Mouse (Mus musculus) NIH3T3 (cell line): Measurements from ENCODE around the gene Nr4a2.

Source experiments
- DNase-seq: peaks from one replicate; pipeline ENCODE4 v3.0.0-alpha.2; 2012; ENCODE audit warnings: low read depth

The Nr4a2 gene

DNA sequence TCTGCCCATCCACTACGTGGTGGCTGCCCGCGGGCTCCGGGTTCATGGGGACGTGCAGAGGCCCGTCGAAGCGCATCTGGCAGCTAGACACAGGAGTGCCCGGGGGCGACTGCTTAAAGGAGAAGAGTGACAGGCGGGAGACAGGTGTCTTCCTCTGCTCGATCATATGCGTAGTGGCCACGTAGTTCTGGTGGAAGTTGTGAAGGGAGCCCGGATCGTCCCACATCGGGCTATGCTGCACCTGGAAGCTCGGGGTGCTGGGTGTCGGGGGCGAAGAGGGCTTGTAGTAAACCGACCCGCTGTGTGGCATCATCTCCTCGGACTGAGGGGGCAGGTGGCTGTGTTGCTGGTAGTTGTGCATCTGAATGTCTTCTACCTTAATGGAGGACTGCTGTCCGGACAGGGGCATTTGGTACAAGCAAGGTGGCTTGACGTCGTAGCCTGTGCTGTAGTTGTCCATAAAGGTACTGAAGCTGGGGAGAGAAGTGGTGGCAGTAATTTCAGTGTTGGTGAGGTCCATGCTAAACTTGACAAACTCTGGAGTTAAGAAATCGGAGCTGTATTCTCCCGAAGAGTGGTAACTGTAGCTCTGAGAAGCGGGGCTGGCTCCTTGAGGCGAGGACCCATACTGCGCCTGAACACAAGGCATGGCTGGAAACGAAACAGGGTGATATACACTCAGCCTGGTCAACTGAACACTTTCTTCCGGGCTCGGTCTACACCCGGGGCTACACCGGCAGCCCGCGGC is 11.8 kb downstream of the Nr4a2 start:
- no peak for DNase-seq

DNA sequence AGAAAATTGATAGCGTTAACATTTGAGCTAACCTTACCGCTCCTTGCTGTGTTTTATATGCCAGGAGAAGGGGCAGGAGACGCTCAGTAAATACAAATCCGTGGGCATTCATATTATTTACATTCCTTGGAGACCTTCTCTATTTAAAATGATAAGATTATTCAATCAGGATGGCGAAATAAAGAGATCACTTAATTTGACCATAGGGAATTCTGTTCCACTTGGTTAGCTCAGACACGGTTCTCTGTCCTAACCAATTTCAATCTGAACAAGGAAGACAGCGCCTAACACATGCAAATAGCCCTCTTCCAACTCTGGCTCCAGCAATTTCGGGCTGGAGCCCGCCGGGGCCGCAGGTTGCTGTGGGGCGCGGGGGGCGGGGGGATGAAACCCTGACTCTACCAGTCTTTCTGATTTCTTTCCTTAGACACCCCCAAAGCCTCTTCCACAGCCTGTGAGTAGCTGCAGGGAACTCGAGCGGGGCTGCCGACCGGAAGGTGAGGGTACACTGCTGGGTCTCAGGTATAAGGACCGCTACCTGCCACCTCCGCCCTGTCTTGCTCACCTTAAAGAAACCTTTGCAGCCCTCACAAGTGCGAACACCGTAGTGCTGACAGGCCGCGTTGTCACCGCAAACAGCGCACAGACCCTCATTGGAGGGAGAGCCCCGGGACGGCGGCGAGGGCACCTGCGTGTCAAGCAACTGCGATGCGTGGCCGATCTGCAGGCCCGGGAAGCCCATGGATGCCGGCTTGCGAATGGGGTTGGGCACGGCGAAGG is 12.6 kb downstream of the Nr4a2 start:
- no peak for DNase-seq

DNA sequence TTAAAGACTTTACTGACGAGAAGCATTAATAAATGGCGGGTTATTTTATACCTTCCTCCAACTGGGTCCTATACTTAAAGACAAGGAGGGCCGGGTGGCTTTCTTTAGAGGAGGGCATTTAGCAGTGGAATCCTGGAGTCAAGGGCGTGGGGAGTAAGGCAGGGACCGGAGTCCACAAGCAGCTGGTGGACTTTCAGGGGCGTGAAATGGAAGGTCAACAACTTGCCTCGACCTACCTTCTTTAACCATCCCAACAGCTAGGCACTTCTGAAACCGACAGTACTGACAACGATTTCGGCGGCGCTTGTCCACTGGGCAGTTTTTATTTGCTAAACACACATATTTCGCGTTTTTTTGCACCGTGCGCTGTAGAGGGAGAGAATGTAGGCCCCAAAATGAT is 13.4 kb downstream of the Nr4a2 start:
- no peak for DNase-seq

DNA sequence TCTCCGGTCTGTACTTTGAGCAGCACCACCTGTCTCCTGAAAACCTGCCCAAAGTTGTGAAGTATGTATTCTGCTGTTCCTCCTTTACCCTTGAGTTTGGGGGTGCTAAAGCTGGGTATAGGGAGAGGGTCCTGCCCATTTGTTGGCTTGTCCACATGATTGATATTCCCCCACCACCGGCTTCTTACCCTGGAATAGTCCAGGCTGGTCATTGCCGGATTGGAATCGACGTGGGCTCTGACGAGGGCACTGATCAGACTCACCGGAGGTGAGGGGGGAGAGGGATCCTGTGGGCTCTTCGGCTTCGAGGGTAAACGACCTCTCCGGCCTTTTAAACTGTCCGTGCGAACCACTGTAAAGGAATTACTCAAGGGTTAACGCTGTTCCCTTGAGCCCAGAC is 13.9 kb downstream of the Nr4a2 start:
- DNase-seq = no peak

DNA sequence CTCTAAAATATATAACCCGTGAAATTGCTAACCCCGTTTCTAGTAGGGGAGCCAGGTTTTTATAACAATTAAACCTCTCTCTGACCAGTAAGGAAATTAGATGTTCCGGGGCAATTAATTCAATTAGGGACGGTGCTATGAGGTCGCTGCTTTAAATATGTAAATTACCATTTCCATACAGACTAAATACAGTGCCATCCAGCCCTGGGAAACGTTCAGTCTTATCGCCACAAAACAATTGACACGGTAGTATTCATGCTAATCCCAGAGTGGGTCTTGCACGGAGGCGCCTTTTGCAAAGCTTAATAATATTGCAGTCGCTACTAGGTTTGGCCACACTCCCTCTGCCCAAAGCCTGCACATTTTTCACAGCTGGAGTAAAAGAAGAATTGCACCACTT is 14.5 kb downstream of the Nr4a2 start:
- DNase-seq = no peak

DNA sequence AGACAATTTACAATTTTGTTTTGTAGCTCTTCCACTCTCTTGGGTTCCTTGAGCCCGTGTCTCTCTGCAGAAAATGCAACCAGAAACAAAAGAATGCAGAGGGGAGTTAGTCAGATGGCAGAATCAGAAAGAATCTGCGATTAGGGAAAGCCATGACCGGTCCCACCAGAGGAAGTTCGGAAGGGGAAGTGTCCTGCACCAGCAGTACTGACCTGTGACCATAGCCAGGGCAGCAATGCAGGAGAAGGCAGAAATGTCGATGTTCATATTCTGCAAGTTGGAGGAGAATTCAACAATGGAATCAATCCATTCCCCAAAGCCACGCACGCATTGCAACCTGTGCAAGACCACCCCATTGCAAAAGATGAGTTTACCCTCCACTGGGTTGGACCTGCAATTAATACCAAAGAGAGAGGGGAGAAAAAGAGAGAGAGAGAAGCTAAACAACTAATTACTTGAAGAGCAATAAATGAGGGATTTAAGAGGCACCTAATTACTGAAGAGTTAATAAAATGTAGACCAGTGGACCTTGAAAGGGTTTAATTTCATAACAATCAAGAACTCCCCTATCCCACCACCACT is 15.4 kb downstream of the Nr4a2 start:
- DNase-seq = no peak

DNA sequence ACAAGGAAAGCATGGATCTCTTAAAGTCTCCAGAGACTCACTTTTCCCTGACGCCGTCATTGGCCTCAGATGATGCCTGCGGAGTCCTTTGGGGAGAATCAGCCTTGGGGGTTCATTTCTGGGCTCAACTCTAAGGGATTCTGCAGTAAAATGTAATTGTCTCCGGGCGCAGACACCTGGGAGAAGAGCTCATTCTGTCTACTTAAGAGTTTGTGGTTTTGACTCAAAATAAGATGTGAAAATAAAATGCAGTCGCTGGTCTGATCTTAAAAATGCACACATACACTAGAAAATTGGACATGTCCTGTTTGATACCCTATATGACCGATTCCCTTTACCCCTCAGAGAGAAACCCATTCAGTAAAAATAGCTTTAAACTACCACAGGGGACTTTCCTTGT is 18.4 kb downstream of the Nr4a2 start:
- DNase-seq = no peak

DNA sequence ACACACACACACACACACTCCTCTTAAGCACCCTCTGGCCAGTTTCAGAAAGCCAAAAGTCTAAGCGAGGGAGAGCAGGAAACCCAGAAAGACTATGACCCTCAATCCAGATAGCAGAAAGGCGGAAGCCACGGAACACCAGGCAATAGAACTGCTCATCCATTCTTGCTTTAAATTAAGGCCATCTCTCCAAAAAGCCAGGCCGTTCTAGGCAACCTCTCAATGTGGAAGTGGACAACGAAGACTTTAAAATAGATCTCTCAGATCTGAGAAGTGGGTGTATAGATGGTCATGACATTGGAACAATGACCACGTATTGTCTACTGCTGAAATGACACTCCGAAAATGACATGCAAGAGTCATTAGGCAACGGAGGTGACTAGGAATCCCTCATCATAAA is 19.1 kb downstream of the Nr4a2 start:
- DNase-seq = no peak

DNA sequence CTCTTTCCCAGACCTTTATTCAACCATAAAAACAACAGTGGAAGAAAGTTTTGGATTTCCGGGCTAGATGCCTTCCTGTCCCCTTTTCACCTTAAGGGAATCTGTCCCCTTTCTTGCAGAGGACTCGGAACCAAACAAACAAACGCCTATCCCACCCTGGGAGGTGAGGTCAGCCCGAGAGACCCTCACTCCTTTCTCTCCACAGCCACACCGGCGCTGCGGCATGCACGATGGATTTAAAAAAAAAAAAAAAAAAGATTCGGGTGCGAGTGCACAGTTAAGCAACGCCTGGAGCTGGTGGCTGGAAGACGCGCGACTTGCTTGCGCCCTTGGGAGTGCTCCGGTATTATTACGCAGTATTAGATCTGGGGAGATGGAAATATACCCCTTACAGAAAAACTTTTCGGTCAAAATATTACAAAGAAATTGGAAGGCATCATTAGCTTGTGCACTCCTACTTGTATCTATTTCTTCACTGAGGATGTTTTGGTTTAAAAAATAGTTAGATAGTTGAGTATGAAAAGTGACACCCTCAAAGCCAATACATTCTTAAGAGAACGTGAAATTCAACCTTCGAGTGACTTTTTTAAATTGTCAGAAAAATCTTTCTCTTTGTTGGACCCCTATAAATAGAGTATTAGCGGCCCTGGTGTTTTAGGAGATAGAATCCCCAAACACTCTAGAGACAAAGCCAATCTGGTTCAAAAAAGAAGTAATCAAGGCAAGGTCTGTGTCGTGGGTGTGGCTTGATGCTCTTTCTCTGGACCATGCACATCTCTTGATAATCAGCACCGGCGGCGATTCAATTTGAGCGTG is 19.8 kb downstream of the Nr4a2 start:
- no peak for DNase-seq

DNA sequence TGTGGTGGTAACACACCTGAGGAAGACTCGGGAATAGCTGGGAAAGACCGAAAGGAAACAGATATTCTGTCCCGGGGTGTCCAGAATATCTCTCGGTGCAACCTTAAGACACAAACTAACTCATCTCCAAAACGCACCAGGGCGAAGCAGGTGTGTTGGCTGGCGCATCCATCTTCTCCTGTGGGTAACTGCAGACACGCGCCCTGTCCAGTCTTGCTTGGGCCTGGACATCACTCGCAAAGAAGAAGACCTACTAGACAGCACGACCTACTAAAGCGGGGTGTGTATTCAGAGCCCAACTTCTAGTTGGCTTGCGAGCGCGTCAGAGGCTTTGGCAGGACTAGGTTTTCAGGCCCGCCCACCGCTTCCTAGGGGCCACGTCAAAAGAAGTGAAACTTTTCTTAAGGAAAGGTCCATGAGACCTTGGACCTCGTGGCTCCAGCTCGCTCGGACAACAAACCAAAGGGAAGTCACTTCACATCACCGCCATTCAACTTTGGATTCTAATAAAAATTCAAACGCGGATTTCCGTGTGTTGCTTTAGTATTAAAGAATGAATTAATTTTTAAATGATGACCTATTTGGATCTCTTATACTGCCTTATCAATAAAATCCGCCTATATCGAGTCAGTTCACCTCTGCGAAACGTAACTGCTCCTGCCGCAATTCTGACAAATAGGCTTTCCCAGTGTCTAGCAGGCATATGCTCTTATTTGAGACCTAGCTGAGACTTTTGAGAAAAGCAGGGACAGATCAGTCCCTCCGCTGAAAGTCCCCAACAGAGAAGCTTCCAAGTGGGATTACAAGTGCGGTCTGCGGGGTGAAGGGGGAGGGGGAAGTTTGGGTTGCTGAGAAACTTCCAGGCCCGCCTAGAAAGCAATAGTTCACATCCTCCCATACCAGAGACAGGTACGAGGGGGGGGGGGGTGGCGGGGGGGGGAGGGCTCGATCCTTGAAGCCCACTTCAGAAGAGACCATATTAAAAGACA is 20.7 kb downstream of the Nr4a2 start:
- no peak for DNase-seq

DNA sequence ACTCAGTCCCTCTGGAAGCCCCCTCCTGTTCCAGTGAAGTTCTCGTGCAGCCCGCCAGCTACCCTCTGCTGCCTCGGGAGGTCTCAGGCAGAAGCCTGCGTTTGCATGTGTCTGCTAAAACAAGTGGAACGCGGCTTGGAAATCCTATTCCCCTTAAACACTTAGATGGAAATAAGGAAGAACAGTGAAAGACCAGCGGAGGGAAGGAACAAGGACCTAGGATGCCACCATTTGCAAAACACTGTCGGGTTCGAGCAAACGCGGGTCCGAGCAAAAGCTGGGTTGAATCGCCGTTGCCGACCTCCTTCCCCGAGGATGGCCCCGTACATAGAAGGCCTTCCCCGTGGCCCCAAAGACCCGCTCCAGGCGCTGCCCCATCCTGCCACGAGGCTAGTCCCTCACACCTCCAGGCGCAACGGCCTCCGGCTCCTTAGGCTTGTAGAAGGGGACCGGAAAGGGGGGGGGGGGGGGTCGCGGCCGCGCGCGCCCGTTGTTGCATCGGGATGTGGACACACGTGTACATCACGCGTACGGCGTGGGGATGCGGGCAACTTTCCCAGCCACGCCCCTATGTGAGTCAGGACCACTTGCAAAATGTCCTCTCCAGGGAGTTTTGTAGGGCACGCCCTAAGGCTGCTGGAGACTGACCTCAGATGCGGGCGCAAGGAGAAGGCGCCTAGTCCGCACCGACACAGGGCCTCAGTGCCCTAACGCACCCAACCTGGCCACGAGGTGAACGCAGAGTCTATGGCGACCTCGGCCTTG is 21.5 kb downstream of the Nr4a2 start:
- no peak for DNase-seq

DNA sequence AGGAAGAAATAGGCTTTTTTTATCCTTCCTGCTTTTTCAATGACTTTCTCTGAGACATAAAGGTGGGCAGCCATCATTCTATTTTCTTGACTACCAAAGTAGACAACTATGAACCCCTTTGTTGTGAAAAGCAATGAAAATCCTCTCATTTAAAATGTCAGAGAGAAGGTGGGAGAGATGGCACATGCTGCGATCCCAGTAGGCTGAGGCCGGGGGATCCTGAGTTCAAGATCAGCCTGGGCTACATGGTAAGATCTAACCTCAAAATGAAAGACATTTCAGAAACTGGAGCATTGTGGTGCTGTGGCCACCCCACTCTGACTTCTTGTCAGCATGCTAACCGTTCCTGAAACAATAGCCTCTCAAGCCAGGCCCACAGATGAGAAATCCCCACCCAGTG is 23.6 kb downstream of the Nr4a2 start:
- no peak for DNase-seq

DNA sequence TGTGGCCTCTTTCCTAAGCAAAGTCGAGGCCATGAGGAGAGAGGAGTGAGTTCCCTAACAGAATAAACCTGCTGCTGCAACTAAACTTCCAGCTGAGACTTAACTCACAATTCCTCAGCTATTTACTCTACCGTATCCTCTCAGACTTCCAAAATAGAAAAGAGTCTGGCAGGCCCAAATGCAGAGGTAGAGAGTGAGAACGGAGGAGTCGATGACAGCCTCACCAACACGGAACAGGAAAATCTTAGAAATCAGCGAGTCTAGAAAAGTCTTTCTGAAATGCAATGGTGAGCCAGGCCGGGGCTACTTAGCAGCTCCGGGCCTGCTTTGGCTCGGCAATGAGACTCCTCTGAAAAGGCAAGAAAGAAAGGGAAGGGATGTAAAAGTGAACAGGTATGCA is 51.4 kb downstream of the Nr4a2 start:
- DNase-seq = no peak

DNA sequence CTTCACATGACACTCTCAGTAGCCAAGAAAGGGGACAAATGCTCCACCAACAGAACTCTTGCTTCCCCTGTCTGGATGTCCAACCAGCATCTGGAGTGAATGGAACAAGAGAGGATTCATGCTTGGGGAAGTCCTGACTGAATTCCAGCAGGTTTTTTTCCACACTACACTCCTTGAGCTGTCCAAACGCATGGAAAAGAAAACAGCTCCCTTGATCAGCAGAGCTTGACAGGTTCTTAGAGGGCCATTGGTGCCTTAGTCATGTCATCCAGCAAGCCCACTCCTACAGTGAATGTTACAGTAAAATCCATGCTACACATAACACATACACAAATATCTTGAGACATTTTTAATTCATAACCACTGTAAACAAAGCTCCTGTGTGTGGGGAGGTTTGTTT is 60.3 kb downstream of the Nr4a2 start:
- no peak for DNase-seq
